Mouse (Mus musculus): Measurements from ENCODE around the gene St8sia1.
A peak's percentile ranks its signal among the peaks of the same experiment; 100 is the strongest.

St8sia1 gene

DNA sequence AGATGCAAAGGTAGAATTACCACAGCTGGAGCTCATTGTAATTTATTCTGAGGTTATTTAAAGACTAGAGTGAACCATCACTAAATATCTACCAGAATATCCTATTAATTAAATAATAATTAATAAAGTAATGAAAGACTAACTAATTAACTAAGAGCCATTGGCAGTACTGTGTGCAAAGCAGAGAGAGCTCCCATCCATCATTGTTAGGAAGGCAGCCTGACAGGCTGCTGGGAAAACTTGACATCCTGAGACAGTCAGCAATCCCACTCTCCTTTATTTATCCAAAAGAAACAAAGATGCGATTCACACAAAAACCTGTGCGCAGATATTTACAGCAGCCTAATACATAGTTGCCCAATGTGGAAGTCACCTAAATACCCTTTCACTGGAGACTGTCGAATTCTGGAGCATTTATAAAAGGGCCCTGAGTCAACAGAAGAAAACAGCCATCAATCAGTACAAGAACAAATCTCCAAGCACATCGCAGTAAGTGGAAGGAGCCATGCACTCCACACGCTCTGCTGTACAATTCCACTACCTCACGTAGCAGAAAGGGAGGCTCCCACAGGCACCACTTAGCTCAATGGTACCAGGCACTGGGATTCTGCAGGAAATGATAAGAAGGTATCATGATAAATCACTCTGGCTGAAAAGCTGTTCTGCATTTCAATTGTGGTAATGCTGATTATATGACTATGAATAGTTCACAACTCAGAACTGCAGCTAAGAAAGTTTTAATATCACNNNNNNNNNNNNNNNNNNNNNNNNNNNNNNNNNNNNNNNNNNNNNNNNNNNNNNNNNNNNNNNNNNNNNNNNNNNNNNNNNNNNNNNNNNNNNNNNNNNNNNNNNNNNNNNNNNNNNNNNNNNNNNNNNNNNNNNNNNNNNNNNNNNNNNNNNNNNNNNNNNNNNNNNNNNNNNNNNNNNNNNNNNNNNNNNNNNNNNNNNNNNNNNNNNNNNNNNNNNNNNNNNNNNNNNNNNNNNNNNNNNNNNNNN, 15.7 kb upstream of the St8sia1 start:
- no peak for DNase-seq

DNA sequence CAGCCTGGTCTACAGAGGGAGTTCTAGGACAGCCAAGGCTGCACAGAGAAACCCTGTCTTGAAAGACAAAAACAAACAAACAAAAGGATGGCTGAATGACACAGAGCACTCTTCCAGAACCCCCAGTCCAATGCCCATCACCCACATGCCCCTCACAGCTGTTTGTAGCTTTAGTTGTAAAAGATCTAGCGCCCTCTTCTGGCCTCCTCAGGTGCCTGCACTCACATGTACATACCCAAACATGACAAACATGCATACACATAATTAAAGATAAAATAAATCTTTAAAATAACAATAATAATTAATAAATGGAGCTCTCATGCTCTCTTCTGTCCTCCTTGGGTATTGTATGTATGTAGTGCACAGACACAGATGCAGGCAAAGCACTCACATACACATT, 13.0 kb upstream of the St8sia1 start:
- no peak for DNase-seq

DNA sequence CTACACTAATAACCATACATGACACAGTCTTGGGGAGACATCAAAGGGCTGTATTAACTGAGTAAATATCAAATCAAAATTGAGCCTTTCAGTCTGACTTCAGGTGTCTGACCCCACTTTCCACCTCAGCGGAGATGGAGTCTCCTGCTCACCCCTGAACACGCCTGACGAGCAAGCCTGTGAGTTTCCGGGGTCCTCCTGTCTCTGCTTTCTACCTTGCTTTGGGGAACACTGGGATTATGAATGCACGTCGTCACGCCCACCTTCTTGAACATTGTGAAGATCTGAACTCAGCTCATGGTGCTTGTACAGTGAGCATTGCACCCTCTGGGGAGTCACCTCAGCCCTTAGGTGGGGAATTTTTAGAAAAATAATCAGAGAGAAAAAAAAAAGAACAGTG, 9.0 kb upstream of the St8sia1 start:
- DNase-seq = no peak

DNA sequence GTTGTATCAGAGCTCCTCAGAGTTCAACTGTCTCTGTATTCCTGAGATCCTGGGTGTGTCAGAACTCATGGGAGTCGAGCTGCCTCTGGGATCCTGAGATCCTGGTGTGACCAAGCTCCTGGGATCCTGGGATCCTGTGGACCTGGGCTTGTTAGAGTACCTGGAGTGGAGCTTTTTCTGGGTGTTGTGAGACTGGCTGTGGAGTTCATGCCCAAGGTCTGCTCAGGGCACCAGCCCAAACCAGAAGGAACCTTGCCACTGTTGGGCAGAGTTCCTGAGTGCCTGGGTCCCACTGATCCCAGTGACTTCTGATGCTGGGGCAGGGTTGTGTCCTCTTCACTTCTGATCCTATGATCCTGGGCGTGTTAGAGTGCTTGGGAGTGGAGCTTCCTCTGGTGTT, 8.0 kb upstream of the St8sia1 start:
- DNase-seq = no peak

DNA sequence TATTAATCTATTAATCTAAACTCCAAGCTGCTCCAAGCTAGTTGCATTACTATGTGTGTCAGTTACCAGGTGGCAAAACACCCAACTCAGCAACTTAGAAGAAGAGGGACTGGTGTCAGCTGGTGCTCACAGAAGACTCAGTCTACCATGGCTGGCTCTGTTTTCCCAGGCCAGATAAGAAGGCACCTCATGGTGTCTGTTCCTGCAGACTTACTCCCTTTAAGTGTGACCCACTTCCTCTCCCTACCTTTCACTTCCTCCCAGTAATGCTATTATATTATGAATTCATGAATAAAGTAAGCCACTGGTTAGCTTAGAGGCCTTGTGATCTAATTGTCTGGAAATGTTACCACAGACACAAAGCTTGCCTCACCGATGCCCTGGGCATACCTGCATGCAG, 3.2 kb upstream of the St8sia1 start:
- DNase-seq = no peak

DNA sequence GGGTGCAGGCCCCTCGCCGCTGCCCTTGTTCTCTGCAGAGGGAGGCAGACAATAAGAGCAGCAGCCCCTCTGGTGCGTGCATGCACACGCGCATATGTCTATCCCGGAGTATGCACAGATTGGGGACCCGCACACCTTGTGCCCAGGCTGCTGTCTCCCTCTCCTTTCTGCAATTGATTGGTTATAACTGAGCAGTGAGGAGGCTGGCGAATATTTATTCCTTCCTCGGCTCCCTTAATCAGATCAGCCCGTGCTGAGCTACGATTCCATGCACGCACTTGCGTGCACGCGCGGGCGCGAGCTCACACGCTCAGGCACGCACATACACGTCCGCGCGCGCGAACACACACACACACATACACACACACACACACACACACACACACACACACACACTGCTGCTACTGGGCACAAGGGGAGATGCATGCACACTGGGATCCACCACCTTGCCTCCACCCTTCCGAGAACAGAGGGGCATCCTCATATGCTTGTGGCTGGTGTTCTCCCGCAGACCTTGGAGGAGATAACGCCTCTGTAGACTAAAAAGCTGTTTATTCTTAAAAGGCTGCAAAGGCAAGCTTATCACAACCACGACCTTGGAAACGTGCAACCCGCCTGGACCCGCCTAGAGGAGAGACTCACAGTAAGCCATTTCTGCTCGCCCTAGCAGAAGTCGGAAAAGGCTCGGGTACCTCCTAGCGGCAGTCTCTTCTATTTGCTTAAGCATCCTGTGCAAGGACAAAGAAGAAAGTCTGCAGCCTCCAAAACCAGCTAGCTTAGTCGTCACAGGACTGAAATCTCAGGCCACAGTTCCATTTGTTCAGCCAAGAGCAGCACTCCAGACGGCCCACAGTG, 506 bp upstream of the St8sia1 start:
- peak; percentile 87 for DNase-seq

DNA sequence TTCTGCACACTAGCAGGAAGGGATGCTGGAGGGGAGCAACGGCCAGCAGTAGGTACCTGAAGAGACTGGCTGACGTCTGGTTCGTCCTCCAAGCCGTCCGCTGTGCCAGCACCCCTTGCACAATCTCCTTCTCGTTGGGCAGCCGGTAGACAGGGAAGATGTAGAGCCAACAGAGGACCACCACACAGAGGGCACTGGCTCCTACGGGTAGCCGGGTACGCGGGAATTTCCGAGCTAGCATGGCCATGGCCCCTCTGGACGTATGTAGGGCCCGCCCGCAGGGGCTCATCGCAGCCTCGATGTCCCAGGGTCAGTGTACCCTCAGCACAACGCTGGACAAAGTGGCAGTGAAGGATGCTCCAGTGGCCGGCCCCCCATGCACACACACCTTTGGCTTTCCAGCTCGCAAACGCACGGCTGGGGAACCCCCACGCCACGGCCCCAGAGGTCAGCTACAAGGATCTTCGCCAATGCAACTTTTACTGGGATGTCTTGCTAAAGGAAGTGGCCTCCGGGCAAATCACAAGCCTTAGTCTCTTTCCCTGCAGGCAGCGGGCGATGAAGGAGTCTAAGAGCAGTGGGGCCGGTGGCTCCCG, 674 bp downstream of the St8sia1 start:
- DNase-seq = peak; percentile 61

DNA sequence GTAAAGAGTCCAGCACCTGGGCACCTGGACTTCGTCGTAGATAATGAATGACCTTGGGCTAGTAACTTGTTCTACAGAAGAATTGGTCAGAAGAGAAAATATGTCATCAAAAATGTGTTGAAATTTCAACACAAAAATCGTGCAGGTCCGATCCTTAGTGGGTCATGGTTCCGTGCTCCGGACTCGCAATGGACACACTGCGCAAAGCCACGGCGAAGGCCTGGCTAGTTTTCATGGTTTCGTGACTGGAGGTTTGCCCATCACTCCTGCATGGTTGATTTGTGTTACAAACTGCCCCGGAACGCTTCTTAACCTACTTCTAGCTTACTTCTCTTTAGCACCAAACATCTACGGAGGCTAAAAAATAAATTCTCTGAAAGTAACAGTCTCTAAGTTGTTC, 1.4 kb downstream of the St8sia1 start:
- DNase-seq = no peak

DNA sequence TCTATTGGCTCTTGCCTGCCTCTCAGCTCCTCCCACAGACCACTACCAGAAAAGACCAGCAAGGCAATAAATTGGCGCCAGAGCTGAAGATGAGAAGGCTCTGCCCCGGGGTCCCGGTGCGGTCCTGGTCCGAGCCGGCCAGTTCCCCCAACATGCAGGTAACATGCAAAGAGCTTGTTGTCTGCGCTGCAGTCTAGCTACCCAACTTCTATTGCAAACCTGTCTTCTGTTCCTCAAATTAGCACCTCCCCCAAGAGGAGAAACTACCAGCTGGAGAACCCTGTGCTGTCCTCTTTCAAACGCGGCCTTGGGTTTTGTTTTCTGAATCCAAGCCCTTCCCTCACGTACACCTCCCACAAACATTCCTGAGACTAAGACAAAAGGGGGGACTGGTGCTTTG, 1.8 kb downstream of the St8sia1 start:
- no peak for DNase-seq

DNA sequence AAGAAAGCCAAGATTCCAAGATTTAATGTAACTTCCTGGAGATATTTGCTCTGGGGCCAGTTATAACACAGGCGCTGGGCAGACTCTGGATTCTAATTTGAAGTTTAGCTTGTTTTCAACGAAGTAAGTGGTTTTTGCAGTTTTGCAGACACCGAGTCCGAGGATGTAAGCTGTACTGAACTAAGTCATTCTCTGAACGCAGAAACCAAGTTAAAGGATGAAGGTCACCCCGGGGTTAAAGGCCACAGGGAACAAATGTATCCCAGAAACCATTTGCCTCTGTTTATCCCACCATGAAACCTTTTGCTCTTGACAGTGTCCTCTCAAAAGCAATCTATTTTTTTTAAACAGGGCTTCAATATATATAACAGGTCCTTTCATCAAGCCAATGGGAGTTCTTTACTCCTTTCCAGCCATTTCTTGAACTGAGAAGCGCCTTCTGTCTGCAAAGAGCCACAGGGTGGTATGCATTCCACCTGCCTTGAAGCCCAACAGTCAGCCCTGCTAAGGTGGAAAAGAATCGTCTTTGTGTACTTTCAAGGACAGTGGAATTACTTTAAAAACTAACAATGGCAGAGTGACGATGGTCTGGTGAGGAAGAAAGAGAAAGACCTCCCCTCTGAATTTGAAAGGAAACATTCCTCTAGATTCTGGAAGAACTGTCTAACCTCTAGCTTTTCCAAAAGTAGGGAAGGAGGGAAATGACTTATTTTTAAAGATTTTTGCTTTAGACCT, 2.4 kb downstream of the St8sia1 start:
- DNase-seq = no peak

DNA sequence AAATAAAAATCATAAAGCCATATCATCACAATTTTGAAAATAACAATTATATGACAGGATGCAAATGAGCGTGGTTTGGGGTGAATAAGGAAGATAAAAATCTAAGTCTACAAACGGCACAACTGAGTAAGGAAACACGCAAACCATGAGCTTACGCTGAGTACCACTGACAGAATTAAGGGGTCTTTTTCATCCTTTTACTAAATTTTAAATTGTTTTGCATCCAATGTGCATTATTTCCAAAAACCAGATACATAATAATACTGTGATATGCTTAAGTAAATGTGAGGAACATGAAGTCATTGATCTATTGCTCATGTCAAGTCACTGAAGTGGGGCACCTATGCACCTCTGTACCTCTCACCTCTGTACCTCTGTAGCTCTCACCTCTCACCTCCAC, 7.7 kb downstream of the St8sia1 start:
- DNase-seq = no peak

DNA sequence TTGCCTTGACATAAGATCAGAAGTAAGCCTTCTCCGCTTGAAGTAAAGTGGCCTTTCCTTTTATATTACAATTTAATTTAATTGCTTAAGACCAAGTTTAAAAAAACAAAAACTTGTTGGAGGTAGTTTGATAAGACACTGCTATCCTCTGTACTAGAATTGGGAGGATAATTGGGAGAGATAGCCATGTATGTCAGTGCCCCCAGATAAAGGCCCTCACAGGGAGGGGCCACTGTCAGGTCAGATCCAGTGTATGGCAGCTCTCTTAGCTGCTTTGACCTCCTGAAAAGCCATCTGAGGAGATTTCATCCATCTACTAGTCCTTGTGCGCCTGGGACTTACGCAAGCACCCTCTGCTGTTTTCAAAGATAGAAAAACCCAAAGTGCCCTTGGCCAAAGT, 9.0 kb downstream of the St8sia1 start:
- DNase-seq = no peak

DNA sequence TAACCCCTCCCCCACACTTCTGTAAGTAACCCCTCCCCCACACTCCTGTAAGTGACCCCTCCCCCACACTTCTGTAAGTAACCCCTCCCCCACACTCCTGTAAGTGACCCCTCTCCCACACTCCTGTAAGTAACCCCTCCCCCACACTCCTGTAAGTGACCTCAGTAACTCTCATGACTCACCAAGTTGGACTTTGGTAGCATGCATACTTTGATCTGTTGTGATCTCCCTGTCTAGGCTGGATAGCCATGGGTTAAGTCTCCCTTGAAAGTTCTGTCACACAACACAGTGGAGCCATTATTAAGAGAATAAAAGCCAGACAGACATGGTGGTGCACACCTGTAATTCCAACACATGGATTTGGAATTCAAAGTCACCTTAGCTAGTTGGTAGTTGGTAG, 11.1 kb downstream of the St8sia1 start:
- DNase-seq = no peak

DNA sequence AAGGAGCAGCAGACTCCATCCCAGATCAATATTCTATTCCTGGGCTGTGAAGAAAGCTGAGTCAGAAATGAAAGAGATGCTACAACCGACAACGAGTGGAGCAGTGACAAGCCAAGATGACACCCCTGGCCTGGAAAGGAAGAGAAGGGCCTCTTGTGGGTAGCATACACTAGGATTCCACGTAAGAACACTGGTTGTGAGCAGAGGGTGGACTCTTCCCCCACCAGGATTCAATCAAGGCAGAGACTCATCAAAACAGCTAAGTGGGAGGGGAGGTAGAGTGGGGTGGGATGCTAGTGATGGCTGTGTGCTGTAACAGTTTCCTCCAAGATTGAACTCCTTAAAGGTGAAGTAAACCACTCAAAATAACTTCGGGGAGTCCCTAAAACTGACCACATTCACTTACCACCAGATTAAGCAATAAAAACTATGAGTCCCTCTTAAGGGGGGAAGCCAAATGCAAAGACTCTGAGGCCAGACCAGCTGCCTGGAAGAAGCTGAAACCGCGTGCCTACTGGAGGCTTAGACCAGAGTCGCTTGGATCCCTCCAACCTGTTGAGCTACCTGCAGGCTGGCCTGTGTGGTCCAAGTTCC, 11.8 kb downstream of the St8sia1 start:
- DNase-seq = no peak

DNA sequence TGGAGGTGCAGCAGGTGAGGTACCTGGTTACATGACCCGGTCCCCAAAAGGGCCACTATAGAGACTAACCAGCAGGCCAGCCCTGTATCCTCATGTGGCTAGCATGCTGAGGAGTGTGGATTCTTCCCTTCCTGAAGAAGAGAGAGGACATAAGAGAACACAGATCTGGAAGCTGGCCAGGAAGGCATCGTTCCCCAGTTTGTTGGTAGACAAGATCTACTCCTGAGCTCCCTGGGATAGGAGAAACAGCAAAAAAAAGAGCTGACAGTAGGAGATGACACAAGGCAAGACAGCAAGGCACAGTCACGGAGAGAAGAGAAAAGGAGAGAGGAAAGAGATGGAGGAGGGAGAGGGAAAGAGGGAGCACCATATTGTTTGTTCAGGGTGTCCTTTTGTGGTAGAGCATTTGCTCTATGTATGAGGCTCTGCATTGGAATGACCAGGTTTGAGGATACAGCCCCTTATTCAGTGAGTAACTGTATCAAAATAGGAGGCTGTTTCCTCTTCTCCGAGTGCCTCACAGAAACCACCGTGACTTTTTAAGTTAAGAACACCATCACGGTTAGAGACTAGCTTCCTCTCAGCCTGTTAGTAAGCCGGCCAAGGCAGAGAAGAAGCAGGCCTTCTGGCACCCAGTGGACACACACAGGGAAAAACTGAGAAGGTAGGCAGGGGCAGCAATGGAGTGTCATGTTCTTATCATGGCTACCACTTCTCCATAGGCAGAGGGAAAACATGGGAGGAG, 12.5 kb downstream of the St8sia1 start:
- DNase-seq = no peak

DNA sequence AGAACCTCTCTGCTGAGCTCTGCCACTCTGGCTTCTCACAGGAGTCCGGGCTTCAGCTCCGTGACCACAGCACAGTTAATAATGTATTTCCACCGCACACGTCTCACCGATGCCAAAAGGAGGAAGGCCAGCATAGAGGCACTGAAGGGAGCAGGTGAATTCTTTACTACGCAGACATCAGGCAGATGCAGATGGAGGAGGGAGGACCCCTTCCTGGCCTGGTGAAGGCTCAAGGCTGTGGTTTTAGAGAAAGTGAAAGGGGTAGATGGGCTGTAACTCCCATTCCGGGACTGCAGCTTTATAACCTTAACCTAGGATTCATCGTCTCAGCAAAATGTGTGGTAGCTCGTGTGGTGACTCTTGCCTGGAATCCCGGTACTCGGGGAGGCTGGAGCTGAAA, 13.9 kb downstream of the St8sia1 start:
- DNase-seq = no peak

DNA sequence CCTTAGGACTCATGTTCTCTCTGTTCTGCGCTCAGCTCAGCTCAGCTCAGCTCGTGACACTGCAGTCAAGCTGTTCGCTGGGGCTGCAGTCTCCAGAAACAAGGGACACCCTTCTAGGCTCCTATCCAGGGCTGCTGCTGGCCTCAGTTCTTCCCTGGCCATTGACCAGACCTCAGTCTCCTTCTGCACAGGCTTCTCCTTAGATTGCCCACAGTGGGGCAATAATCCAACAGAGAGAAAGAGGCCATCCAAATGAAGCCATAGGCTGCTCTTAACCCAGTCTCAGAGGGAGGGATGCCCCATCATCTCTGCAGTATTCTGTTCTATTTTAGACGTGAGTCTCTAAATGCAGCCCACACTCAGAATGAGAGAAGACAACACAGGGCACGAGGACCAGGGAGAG, 15.3 kb downstream of the St8sia1 start:
- peak; percentile 47 for DNase-seq

DNA sequence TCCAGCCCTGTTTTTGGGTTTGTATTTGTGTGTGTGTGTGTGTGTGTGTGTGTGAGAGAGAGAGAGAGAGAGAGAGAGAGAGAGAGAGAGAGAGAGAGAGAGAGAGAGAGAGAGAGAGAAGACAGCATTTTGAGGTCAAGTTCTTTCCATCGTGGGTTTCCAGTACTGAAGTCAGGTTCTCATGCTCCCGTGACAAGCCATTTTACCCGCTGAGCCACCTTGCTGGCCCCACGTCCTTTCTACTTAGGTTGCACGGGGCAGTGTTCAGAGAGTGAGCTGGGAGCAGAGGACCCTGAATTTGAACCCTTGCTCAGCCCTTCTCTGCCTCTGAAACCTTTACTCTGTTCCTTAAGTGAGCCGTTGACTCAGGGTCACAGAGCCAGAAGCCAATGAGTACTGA, 17.2 kb downstream of the St8sia1 start:
- DNase-seq = no peak

DNA sequence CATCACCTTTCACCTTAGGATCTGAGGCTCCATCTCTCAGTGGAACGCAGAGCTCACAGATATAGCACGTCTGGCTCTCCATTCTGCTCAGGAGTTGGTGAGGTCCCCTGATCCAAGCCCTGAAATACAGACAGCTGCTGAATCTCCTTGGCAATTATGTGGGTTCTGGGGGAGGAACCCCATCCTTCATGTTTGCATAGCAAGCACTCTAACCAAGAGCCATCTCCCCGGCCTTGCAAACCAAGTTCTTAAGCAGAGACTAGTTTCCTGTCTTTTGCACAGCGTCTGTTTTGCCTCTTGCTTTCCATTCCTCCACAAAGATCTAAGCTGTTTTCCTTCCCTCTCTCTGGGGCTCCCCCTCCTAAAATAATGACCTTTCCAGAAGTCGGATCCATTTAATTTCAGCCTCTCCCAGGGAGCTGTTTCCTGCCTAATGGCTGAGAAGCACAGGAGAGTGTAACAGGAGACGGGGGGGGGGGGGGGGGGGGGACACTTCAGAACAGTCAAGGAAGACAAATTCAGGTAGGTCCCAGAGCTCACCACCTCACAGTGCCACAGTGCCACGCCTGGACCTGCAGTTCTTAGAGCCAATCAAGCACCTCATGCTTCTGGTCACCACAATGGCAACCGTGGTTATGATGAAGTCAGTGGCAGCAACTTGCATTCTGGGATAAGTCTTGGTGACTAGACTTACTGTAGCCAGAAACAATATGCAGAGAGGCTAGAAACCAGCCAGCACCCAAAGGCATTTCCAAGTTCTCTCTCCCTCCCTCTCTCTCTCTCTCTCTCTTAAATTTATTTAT, 18.0 kb downstream of the St8sia1 start:
- DNase-seq = no peak

DNA sequence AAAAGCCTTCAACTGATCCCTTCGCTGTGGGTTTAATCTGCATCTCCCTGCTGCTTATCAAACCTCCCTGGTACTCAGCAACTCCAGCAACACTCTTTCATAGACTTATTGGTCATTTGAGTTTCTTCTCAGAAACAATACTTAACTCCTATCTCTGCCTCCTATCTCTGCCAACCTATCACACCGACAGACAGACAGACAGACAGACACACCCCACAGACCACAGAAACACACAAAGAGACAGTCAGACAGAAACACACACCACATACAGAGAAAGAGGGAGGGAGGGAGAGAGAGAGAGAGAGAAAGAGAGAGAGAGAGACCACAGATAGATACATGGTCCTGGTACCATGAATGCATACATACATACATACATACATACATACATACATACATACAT, 18.8 kb downstream of the St8sia1 start:
- no peak for DNase-seq

DNA sequence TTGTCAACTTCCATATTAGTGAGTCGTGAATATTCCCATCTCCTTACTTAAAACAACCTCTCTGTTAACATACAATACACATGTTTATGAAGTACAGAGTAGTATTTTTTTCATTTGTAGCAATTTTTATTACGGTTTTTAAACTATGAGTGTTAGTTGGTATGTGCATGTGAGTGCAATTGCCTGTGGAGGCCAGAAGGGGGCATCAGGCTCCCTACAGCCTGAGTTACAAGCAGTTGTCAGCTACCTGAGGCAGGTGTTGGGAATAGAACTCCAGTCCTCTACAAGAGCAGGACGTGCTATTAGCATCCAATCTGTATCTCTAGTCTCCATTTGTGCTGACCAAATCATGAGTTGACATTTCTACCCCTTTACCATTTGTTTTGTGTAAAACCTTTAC, 19.8 kb downstream of the St8sia1 start:
- no peak for DNase-seq
